Mouse (Mus musculus): ENCODE measurements at regions not wholly inside any gene's neighbourhood (a gene's known extent, or its start where the extent isn't known, plus 50 kb on each side); places are given as distances from the start of the nearest gene placed in this dataset.

DNA sequence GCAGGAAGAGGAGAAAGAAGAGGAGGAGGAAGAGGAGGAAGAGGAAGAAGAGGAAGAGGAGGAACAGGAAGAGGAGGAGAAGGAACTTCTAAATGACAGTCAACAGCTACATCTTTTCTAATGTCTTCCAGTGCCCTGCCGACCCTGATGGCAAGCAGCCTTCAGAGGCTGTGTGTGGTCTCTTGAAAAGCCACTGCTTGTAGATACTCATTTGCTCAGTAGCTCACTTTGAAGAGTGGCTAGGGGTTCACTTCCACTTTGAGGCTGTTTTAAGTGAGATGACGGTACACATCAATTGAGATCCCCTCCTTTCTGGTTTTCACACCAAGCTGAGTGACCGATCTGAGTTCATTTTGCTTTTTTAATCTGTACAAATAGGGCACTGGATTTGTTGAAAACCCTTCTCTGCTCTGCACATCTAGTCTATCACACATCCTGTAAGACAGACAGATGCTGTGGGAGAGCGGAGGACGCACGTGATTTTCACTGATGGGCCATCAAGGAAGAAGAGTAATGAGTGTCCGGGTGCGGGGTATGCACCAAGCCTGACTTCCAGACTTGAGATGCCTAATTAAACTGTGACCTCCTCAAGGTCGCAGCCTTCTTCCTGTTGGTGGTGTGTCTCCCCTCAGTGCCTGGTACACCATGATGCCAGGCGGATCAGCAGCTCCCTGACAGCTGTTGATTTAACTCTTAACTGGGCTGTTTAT lies 239.0 kb downstream of the Mtx2 start:
- Histone ChIP-seq H3K4me1 (replicated peaks; ENCODE audit: control insufficient read depth, insufficient read depth, low read length) (peaks cover 2% of the 10 kb centered on the region; the same call in 1 of the 2 replicates), H3K4me2 (ENCODE audit: low read depth, low read length) (no peak overlapping the region), H3K4me3 (ENCODE audit: low read length) (no peak overlapping the region), H3K36me3 (ENCODE audit: control insufficient read depth, insufficient read depth, low read length) (no peaks in the 10 kb centered on the region), H3K9me3 (ENCODE audit: control insufficient read depth, low read length) (no peaks in the 10 kb centered on the region), H3K27me3 (ENCODE audit: control insufficient read depth, insufficient read depth, low read depth, low read length) (peaks cover 7% of the 10 kb centered on the region; the same call in 1 of the 2 replicates), H3K9ac (ENCODE audit: low read length) (no peak overlapping the region), H3K27ac (ENCODE audit: low read length) (no peak overlapping the region)
- 24% methylated on average over 10 of the region's 10 CpGs for WGBS
- ATAC-seq (ENCODE audit: low read depth): no peak

DNA sequence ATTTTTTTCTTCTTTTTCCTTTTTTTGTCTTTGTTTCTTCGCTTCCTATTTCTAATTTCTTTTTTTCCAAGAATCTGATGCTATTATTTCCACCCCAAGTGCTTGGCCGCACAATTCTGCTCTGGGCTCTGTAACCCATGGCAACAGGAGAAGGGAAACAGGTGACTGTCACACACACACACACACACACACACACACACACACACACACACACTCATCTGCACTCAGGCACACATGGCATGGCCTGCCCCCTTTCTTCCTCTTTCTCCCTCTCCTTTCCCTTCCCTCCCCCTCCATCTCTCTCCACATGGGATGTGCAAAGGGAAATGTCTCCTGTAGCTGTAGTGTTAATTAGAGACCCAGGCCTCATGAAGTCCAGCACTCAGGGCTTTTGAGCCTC lies 239.7 kb downstream of the Mtx2 start:
- 51% methylated on average over 2 of the region's 2 CpGs for WGBS
- Histone ChIP-seq H3K9ac (ENCODE audit: low read length) (no peak overlapping the region), H3K9me3 (ENCODE audit: control insufficient read depth, low read length) (no peaks in the 10 kb centered on the region), H3K36me3 (ENCODE audit: control insufficient read depth, insufficient read depth, low read length) (no peaks in the 10 kb centered on the region), H3K4me2 (ENCODE audit: low read depth, low read length) (no peak overlapping the region), H3K27ac (ENCODE audit: low read length) (no peak overlapping the region), H3K27me3 (ENCODE audit: control insufficient read depth, insufficient read depth, low read depth, low read length) (peaks cover 4% of the 10 kb centered on the region; the same call in 1 of the 2 replicates), H3K4me3 (ENCODE audit: low read length) (no peak overlapping the region), H3K4me1 (replicated peaks; ENCODE audit: control insufficient read depth, insufficient read depth, low read length) (peaks cover 2% of the 10 kb centered on the region; the same call in 1 of the 2 replicates)
- ATAC-seq (ENCODE audit: low read depth): no peak

DNA sequence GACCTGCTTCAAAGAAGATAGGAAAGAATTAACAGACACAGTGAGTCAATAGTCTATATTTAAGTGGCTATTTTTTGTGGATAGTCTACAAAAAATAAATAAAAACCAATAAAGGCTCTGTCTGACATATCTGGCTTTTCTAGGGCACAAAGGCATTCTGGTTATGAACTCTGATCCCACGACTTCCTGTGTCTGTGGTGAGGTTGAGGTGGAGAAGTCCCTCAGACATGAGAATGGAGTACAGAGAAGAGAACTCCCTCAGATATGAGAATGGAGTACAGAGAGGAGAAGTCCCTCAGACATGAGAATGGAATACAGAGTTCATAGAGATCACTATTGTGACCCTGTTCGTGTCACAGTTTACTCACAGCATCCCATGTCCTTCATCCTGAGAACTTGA lies 243.7 kb downstream of the Mtx2 start:
- Histone ChIP-seq H3K4me2 (ENCODE audit: low read depth, low read length) (no peak overlapping the region), H3K36me3 (ENCODE audit: control insufficient read depth, insufficient read depth, low read length) (no peaks in the 10 kb centered on the region), H3K9me3 (ENCODE audit: control insufficient read depth, low read length) (no peaks in the 10 kb centered on the region), H3K27ac (ENCODE audit: low read length) (no peak overlapping the region), H3K27me3 (ENCODE audit: control insufficient read depth, insufficient read depth, low read depth, low read length) (no peaks in the 10 kb centered on the region; the same call in 1 of the 2 replicates), H3K9ac (ENCODE audit: low read length) (no peak overlapping the region), H3K4me1 (replicated peaks; ENCODE audit: control insufficient read depth, insufficient read depth, low read length) (peaks cover 2% of the 10 kb centered on the region; the same call in 1 of the 2 replicates), H3K4me3 (ENCODE audit: low read length) (no peak overlapping the region)
- WGBS: 61% methylated on average over 2 of the region's 2 CpGs
- ATAC-seq (ENCODE audit: low read depth): no peak

DNA sequence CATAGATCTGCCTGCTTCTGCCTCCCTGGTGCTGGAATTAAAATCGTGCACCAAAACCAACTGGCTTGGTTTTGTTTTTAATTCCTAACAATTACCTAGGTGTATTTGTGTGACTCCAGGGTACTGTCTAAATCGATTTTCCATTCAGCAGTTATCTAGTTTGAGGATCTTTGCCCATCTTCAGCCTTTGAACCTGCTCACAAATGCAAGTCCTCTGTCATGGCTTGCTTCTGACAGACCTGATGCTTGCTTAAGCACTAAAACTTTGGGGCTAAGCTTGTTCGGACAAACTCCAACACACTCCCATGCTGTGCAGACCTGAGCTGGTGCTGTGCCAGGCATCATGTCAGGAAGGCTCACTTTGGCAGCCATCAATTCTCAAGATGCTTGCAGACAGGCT lies 246.4 kb downstream of the Mtx2 start:
- WGBS: 62% methylated on average over 3 of the region's 3 CpGs
- H3K36me3 ChIP-seq (ENCODE audit: control insufficient read depth, insufficient read depth, low read length): no peaks in the 10 kb centered on the region
- no peaks in the 10 kb centered on the region for H3K4me1 ChIP-seq (replicated peaks; ENCODE audit: control insufficient read depth, insufficient read depth, low read length)
- H3K4me3 ChIP-seq (ENCODE audit: low read length): no peak overlapping the region
- no peak overlapping the region for H3K4me2 ChIP-seq (ENCODE audit: low read depth, low read length)
- no peaks in the 10 kb centered on the region for H3K27me3 ChIP-seq (ENCODE audit: control insufficient read depth, insufficient read depth, low read depth, low read length)
- H3K9ac ChIP-seq (ENCODE audit: low read length): no peak overlapping the region
- no peak for ATAC-seq (ENCODE audit: low read depth)
- H3K9me3 ChIP-seq (ENCODE audit: control insufficient read depth, low read length): no peaks in the 10 kb centered on the region
- H3K27ac ChIP-seq (ENCODE audit: low read length): peak overlapping the region; percentile 49

DNA sequence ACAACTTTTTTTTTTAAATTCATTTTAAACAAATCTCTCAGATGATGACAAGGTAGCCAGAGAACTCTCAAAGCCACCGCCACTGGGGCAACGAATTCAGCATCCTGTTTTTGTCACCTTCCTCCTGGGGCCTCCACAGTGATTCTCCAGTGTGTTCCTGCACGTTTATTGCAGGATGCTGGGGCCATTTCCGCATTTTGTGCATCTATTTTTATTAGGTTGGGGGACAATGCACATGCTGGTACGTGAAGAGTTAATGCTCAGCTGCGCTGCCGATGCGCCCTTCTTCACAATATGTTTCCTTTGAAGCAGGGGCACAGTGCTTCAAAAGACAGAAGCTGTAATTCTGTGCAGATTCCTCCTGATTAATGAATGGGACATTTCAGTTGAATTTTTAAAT lies 246.9 kb downstream of the Mtx2 start:
- Histone ChIP-seq H3K36me3 (ENCODE audit: control insufficient read depth, insufficient read depth, low read length) (no peaks in the 10 kb centered on the region), H3K9ac (ENCODE audit: low read length) (no peak overlapping the region), H3K4me2 (ENCODE audit: low read depth, low read length) (no peak overlapping the region), H3K27me3 (ENCODE audit: control insufficient read depth, insufficient read depth, low read depth, low read length) (no peaks in the 10 kb centered on the region), H3K27ac (ENCODE audit: low read length) (no peak overlapping the region; the same call in 1 of the 2 replicates), H3K4me1 (replicated peaks; ENCODE audit: control insufficient read depth, insufficient read depth, low read length) (no peaks in the 10 kb centered on the region), H3K9me3 (ENCODE audit: control insufficient read depth, low read length) (no peaks in the 10 kb centered on the region), H3K4me3 (ENCODE audit: low read length) (no peak overlapping the region)
- peak; percentile 45; the same call in 1 of the 2 replicates for ATAC-seq (ENCODE audit: low read depth)
- WGBS: 37% methylated on average over 8 of the region's 8 CpGs

DNA sequence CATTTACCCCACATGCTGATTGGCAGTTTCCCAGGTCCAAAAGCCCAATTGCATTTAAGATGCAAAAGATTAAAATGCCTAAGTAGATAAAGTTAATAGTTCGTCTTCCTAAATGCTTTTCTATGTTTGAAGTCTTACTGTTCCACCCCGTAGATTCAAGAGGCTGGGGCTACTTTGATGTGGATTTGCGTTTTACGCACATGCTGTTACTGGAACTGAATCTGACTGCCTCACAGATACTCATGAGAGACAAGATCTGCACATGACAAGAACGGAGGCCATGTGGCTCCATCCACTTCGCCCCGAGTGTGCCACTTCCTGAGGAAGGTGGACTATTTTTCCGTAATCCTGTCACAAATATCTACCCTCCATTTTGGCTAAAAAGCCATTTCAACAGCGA lies 247.6 kb downstream of the Mtx2 start:
- ATAC-seq (ENCODE audit: low read depth): no peak

DNA sequence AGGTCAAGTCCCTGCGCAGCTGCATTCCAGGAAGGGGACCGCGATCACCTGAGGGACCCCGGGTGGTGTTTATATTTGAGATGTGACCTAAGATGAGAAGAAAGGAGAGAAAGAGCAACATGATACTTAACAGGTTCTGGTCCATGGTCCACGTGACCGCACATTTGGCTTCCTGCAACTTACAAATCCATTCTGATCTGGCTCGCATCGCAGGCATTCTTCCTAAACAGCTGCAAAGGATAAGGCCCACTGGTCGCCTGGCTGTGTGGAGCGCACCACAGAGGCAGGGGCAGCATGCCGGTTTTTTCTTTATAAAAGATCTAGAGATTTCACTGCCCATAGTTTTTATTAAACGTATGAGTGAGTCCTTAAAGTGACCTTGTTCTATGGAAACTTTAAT lies 261.6 kb downstream of the Mtx2 start:
- H3K4me3 ChIP-seq (ENCODE audit: low read length): no peak overlapping the region
- H3K4me2 ChIP-seq (ENCODE audit: low read depth, low read length): no peak overlapping the region
- H3K27ac ChIP-seq (ENCODE audit: low read length): no peak overlapping the region
- ATAC-seq (ENCODE audit: low read depth): no peak
- no peaks in the 10 kb centered on the region for H3K36me3 ChIP-seq (ENCODE audit: control insufficient read depth, insufficient read depth, low read length)
- 27% methylated on average over 12 of the region's 12 CpGs for WGBS
- H3K9ac ChIP-seq (ENCODE audit: low read length): no peak overlapping the region
- H3K4me1 ChIP-seq (replicated peaks; ENCODE audit: control insufficient read depth, insufficient read depth, low read length): no peaks in the 10 kb centered on the region
- H3K27me3 ChIP-seq (ENCODE audit: control insufficient read depth, insufficient read depth, low read depth, low read length): no peaks in the 10 kb centered on the region; the same call in 1 of the 2 replicates
- H3K9me3 ChIP-seq (ENCODE audit: control insufficient read depth, low read length): no peaks in the 10 kb centered on the region

More for the DNA sequence above, 247.6 kb downstream of the Mtx2 start:
- H3K27me3 ChIP-seq (ENCODE audit: control insufficient read depth, insufficient read depth, low read depth, low read length): no peaks in the 10 kb centered on the region
- no peaks in the 10 kb centered on the region for H3K4me1 ChIP-seq (replicated peaks; ENCODE audit: control insufficient read depth, insufficient read depth, low read length)
- no peak overlapping the region for H3K27ac ChIP-seq (ENCODE audit: low read length)
- no peak overlapping the region for H3K4me2 ChIP-seq (ENCODE audit: low read depth, low read length)
- 58% methylated on average over 9 of the region's 9 CpGs for WGBS
- no peak overlapping the region for H3K4me3 ChIP-seq (ENCODE audit: low read length)
- no peaks in the 10 kb centered on the region for H3K9me3 ChIP-seq (ENCODE audit: control insufficient read depth, low read length)
- H3K36me3 ChIP-seq (ENCODE audit: control insufficient read depth, insufficient read depth, low read length): no peaks in the 10 kb centered on the region
- H3K9ac ChIP-seq (ENCODE audit: low read length): no peak overlapping the region

DNA sequence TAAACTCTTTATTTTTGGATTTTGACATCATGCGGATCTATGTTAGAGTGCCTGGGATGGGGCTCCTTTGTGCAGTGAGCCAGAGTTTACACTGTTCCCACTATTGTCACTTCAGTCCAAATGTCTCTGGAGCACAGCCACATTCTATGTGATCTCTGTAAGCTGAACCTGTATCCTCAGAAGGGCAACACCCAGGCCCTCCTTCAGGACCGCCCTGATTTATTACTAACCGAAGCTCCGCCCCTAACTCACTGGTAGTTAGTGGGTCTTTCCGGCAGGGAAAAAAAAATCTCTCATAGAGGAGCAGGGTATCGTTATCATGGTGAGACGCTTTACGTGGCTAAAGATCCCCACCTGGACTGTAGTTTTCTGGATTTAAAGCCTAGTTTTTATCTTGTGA lies 263.6 kb downstream of the Mtx2 start:
- H3K36me3 ChIP-seq (ENCODE audit: control insufficient read depth, insufficient read depth, low read length): no peaks in the 10 kb centered on the region
- no peaks in the 10 kb centered on the region for H3K4me1 ChIP-seq (replicated peaks; ENCODE audit: control insufficient read depth, insufficient read depth, low read length)
- no peak overlapping the region for H3K4me2 ChIP-seq (ENCODE audit: low read depth, low read length)
- H3K9me3 ChIP-seq (ENCODE audit: control insufficient read depth, low read length): no peaks in the 10 kb centered on the region
- no peak overlapping the region for H3K4me3 ChIP-seq (ENCODE audit: low read length)
- H3K9ac ChIP-seq (ENCODE audit: low read length): no peak overlapping the region
- 37% methylated on average over 8 of the region's 8 CpGs for WGBS
- H3K27me3 ChIP-seq (ENCODE audit: control insufficient read depth, insufficient read depth, low read depth, low read length): no peaks in the 10 kb centered on the region; the same call in 1 of the 2 replicates
- no peak for ATAC-seq (ENCODE audit: low read depth)
- H3K27ac ChIP-seq (ENCODE audit: low read length): no peak overlapping the region

DNA sequence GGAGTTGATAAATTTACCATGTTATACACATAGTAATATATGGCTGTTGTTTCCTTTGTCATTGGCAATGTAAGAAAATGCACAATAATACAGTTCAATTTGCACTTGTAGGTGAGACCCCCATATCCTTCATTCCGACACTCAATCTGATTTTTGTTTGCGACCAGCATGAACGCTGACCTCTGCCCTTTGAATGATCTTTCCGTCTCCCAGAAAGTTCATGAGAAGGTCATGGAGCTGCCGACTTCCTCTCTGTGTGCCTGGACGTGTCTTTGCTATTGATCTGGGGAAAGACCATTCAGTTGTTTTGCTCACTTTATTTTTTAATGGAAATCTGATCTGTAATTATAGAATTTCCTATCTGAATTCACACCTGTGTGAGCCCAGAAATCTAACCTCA lies 264.0 kb downstream of the Mtx2 start:
- H3K27ac ChIP-seq (ENCODE audit: low read length): no peak overlapping the region
- no peaks in the 10 kb centered on the region for H3K9me3 ChIP-seq (ENCODE audit: control insufficient read depth, low read length)
- 15% methylated on average over 6 of the region's 6 CpGs for WGBS
- no peaks in the 10 kb centered on the region for H3K36me3 ChIP-seq (ENCODE audit: control insufficient read depth, insufficient read depth, low read length)
- no peak for ATAC-seq (ENCODE audit: low read depth)
- H3K9ac ChIP-seq (ENCODE audit: low read length): no peak overlapping the region
- no peaks in the 10 kb centered on the region; the same call in 1 of the 2 replicates for H3K27me3 ChIP-seq (ENCODE audit: control insufficient read depth, insufficient read depth, low read depth, low read length)
- no peaks in the 10 kb centered on the region for H3K4me1 ChIP-seq (replicated peaks; ENCODE audit: control insufficient read depth, insufficient read depth, low read length)
- H3K4me2 ChIP-seq (ENCODE audit: low read depth, low read length): no peak overlapping the region
- no peak overlapping the region for H3K4me3 ChIP-seq (ENCODE audit: low read length)

Data from lung, embryonic 16.5 days (tissue).